Mouse (Mus musculus) E14TG2a.4 (cell line): Measurements from ENCODE around the gene Iglon5.

Experiments used
- CTCF ChIP-seq: conservative IDR thresholded peaks from 2 replicates; pipeline ENCODE4 v1.5.1; 2014; ENCODE audit warnings: low read length
- NANOG ChIP-seq: IDR thresholded peaks from 2 replicates; pipeline ENCODE4 v1.6.1; 2014; ENCODE audit warnings: borderline replicate concordance, low read length, mixed read lengths
- POU5F1 ChIP-seq: IDR thresholded peaks from 2 replicates; pipeline ENCODE4 v1.6.1; 2014; ENCODE audit warnings: low read length, borderline replicate concordance

GRCm38 (mm10) chr7:43443126-43443916, 46.6 kb downstream of the Iglon5 start:
- TF ChIP-seq CTCF (no peak), NANOG (no peak), POU5F1 (no peak)
